Mouse (Mus musculus): ENCODE results near the gene Pla2g15. TPM values are rescaled to one million over a fixed set of nuclear protein-coding genes. Genes with fewer than 3 reads are reported as not detected.
A peak's percentile ranks its signal among the peaks of the same experiment; 100 is the strongest.

Gene Pla2g15
- 9.4 and 10.2 TPM in 2 replicates for polyA plus RNA-seq (2012; rRNA removed)

DNA sequence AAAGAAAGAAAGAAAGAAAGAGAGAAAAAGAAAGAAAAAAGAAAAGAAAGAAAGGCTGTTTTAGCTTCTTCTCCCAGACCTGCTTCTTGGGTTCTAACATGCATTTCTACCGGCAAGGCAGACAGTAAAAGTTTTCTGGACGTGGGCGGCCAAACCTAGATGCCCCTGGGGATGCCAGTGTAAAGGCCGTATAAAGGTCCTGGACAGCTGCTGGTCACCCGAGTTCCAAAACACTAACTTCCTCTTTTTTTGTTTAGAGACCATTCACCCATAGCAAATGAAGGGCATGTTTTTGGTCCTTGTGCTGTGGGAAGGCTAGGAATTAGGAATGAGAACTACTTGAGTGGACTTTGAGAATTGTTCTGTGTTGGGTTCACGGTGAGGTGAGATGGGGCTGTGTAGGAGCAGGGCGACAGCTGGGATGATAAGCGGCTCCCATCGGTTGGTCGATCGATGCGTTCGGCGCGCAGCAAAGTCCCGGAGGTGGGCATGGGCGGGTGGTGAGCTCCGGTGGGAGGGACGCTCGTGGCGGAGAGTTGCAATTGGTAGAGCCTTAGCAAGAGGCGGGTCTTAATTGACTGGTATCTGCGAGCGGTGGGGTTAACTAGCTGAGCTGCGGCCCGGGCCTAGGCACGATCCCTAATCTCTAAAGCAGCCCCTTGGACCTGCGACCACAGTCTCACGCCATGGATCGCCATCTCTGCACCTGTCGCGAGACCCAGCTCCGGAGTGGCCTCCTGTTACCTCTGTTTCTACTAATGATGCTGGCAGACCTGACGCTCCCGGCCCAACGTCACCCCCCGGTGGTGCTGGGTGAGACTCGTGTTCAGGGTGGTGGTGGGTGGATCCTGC lies at the start of gene Pla2g15:
Gene Pla2g15, plus strand, starts transcription at position 599 of the 852 bp plus-strand sequence.
- WGBS = under 1% methylated on average over 38 of the region's 38 CpGs
- Histone ChIP-seq H3K27ac (ENCODE audit: insufficient read depth, low read depth, low read length) (peak within 1 kb of the TSS; percentile 40), H3K36me3 (ENCODE audit: control insufficient read depth, insufficient read depth, low read length) (no peaks in the 10 kb centered on the region), H3K27me3 (replicated peaks; ENCODE audit: control insufficient read depth, insufficient read depth, low read length) (no peaks in the 10 kb centered on the region), H3K4me1 (ENCODE audit: control insufficient read depth, insufficient read depth, low read length) (peaks cover 3% of the 10 kb centered on the region; the same call in 1 of the 2 replicates), H3K4me3 (ENCODE audit: insufficient read depth, low read depth, low read length) (peak within 1 kb of the TSS; percentile 78)
- DNase-seq = peak; percentile 96
- TF ChIP-seq POLR2A (IDR thresholded peaks at IDR 0.05; ENCODE audit: low read depth, low read length) (peak; percentile 42), CTCF (conservative IDR thresholded peaks at IDR 0.05; ENCODE audit: insufficient read depth, insufficient read length, low read depth, low read length) (no peak)

DNA sequence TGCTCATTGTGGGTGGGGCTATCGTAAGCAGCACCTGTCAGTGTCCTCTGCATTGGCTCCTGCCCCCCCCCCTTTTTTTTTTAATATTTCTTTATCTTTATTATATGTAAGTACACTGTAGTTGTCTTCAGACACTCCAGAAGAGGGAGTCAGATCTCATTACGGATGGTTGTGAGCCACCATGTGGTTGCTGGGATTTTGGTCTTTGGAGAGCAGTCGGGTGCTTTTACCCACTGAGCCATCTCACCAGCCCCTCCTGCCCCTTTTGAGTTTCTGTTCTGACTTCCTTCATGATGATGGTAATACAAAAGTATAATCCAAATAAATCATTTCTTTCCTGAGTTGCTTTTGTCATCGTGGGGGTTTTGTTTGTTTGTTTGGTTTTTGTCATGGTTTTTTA lies 47.9 kb upstream of the Pla2g15 start:
- peaks cover 3% of the 10 kb centered on the region for H3K36me3 ChIP-seq (ENCODE audit: control insufficient read depth, insufficient read depth, low read length)
- H3K27me3 ChIP-seq (replicated peaks; ENCODE audit: control insufficient read depth, insufficient read depth, low read length) = no peaks in the 10 kb centered on the region
- WGBS = 88% methylated on average over 4 of the region's 4 CpGs
- no peak overlapping the region for H3K27ac ChIP-seq (ENCODE audit: insufficient read depth, low read depth, low read length)
- TF ChIP-seq CTCF (conservative IDR thresholded peaks at IDR 0.05; ENCODE audit: insufficient read depth, insufficient read length, low read depth, low read length) (no peak), POLR2A (IDR thresholded peaks at IDR 0.05; ENCODE audit: low read depth, low read length) (no peak)
- H3K4me1 ChIP-seq (ENCODE audit: control insufficient read depth, insufficient read depth, low read length) = no peaks in the 10 kb centered on the region
- H3K4me3 ChIP-seq (ENCODE audit: insufficient read depth, low read depth, low read length) = no peak overlapping the region
- no peak for DNase-seq

DNA sequence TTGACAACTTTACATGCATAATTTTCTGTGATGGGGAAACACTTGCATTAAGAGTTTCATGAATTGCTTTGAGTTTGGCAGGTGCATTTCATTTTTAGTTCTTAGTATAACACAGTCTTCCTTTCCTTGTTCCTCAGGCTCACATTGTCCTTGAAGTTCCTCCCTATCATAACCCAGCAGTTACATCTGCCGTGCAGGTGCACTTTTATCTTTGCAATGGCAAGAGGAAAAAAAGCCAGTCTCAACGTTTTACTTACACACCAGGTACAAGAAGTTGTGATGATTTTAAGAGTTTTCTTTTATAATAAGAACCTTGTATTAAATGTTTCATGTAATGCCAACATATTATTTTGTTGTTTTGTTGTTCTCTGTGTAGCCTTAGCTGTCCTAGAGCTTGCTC lies 46.3 kb upstream of the Pla2g15 start:
- DNase-seq = no peak
- Histone ChIP-seq H3K4me3 (ENCODE audit: insufficient read depth, low read depth, low read length) (no peak overlapping the region), H3K27ac (ENCODE audit: insufficient read depth, low read depth, low read length) (no peak overlapping the region), H3K36me3 (ENCODE audit: control insufficient read depth, insufficient read depth, low read length) (peaks cover 4% of the 10 kb centered on the region), H3K4me1 (ENCODE audit: control insufficient read depth, insufficient read depth, low read length) (no peaks in the 10 kb centered on the region), H3K27me3 (replicated peaks; ENCODE audit: control insufficient read depth, insufficient read depth, low read length) (no peaks in the 10 kb centered on the region)
- 85% methylated on average over 2 of the region's 2 CpGs for WGBS
- TF ChIP-seq POLR2A (IDR thresholded peaks at IDR 0.05; ENCODE audit: low read depth, low read length) = no peak
- TF ChIP-seq CTCF (conservative IDR thresholded peaks at IDR 0.05; ENCODE audit: insufficient read depth, insufficient read length, low read depth, low read length) = no peak

DNA sequence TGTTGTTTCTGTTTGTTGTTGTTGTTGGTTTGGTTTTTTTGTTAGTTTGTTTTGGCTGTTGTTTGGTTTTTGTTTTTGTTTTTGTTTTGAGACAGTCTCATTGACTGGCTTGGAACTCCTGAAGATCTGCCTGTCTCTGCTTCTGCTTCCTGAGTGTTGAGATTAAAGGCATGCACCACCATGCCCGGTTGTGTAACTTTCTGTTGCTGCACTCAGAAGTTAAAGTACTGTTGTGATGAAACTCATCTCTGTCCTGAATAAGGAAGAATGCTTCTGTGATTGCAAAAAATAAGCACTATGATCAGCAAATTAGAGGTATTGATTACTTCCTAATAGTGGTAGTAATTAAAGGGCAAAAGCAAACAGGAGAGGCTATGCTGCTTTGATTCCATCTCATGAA lies 44.0 kb upstream of the Pla2g15 start:
- Histone ChIP-seq H3K4me3 (ENCODE audit: insufficient read depth, low read depth, low read length) (no peak overlapping the region), H3K27me3 (replicated peaks; ENCODE audit: control insufficient read depth, insufficient read depth, low read length) (no peaks in the 10 kb centered on the region), H3K36me3 (ENCODE audit: control insufficient read depth, insufficient read depth, low read length) (peaks cover 3% of the 10 kb centered on the region), H3K27ac (ENCODE audit: insufficient read depth, low read depth, low read length) (no peak overlapping the region), H3K4me1 (ENCODE audit: control insufficient read depth, insufficient read depth, low read length) (no peaks in the 10 kb centered on the region)
- DNase-seq = no peak
- WGBS = 83% methylated on average over 1 of the region's 1 CpGs
- TF ChIP-seq POLR2A (IDR thresholded peaks at IDR 0.05; ENCODE audit: low read depth, low read length) = no peak
- TF ChIP-seq CTCF (conservative IDR thresholded peaks at IDR 0.05; ENCODE audit: insufficient read depth, insufficient read length, low read depth, low read length) = no peak

DNA sequence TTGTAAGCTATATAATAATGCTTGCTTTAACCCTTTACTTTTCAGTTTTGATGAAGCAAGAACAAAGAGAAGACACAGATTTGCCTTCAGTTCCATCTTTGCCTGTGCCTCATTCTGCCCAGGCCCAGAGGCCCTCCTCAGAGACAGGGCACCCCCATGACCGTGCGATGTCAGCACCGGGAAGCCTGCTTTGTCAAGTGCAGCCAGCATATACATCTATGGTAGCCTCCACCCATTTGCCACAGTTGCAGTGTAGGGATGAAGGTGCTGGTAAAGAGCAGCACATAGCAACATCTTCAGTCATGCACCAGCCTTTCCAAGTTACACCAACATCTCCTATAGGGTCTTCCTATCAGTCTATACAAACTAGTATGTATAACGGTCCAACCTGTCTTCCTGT lies 42.1 kb upstream of the Pla2g15 start:
- H3K27me3 ChIP-seq (replicated peaks; ENCODE audit: control insufficient read depth, insufficient read depth, low read length) = no peaks in the 10 kb centered on the region
- no peak overlapping the region for H3K4me3 ChIP-seq (ENCODE audit: insufficient read depth, low read depth, low read length)
- H3K36me3 ChIP-seq (ENCODE audit: control insufficient read depth, insufficient read depth, low read length) = peaks cover 3% of the 10 kb centered on the region
- 96% methylated on average over 4 of the region's 4 CpGs for WGBS
- no peaks in the 10 kb centered on the region for H3K4me1 ChIP-seq (ENCODE audit: control insufficient read depth, insufficient read depth, low read length)
- no peak overlapping the region for H3K27ac ChIP-seq (ENCODE audit: insufficient read depth, low read depth, low read length)
- DNase-seq = no peak
- no peak for TF ChIP-seq CTCF (conservative IDR thresholded peaks at IDR 0.05; ENCODE audit: insufficient read depth, insufficient read length, low read depth, low read length)
- no peak for TF ChIP-seq POLR2A (IDR thresholded peaks at IDR 0.05; ENCODE audit: low read depth, low read length)

DNA sequence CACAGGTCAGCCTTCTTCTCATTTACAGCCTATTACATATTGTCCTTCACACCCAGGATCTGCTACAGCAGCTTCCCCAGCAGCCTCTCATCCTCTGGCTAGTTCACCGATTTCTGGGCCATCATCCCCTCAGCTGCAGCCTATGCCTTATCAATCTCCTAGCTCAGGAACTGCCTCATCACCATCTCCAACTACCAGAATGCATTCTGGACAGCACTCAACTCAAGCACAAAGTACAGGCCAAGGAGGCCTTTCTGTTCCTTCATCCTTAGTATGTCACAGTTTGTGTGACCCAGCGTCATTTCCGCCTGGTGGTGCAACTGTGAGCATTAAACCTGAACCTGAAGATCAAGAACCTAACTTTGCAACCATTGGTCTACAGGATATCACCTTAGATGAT lies 41.5 kb upstream of the Pla2g15 start:
- H3K4me3 ChIP-seq (ENCODE audit: insufficient read depth, low read depth, low read length) = no peak overlapping the region
- no peak overlapping the region for H3K27ac ChIP-seq (ENCODE audit: insufficient read depth, low read depth, low read length)
- H3K4me1 ChIP-seq (ENCODE audit: control insufficient read depth, insufficient read depth, low read length) = no peaks in the 10 kb centered on the region
- H3K27me3 ChIP-seq (replicated peaks; ENCODE audit: control insufficient read depth, insufficient read depth, low read length) = no peaks in the 10 kb centered on the region
- WGBS = 97% methylated on average over 3 of the region's 3 CpGs
- H3K36me3 ChIP-seq (ENCODE audit: control insufficient read depth, insufficient read depth, low read length) = peaks cover 3% of the 10 kb centered on the region
- TF ChIP-seq POLR2A (IDR thresholded peaks at IDR 0.05; ENCODE audit: low read depth, low read length) (no peak), CTCF (conservative IDR thresholded peaks at IDR 0.05; ENCODE audit: insufficient read depth, insufficient read length, low read depth, low read length) (no peak)
- no peak for DNase-seq

DNA sequence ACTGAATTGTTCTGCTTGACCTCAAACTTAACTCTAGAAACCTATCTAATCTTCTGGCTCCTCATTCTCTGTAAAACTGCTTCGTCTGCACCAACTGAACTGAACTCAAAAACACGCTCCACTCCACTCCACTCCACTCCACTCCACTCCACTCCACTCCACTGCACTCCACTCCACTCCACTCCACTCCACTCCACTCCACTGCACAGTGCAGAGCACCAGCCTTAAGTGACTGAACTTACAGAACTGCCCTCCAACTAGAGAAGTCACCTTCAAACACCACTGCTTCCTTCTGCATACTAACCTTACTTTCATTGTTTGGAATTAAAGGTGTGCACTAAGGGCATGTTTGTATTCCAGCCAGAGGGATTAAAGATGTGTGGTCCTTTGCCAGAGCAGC lies 38.2 kb upstream of the Pla2g15 start:
- H3K27ac ChIP-seq (ENCODE audit: insufficient read depth, low read depth, low read length) = peak overlapping the region; percentile 56
- no peaks in the 10 kb centered on the region for H3K4me1 ChIP-seq (ENCODE audit: control insufficient read depth, insufficient read depth, low read length)
- WGBS = 25% methylated on average over 2 of the region's 2 CpGs
- TF ChIP-seq POLR2A (IDR thresholded peaks at IDR 0.05; ENCODE audit: low read depth, low read length) (no peak), CTCF (conservative IDR thresholded peaks at IDR 0.05; ENCODE audit: insufficient read depth, insufficient read length, low read depth, low read length) (no peak)
- peak; percentile 32 for DNase-seq
- no peaks in the 10 kb centered on the region for H3K27me3 ChIP-seq (replicated peaks; ENCODE audit: control insufficient read depth, insufficient read depth, low read length)
- peaks cover 3% of the 10 kb centered on the region for H3K36me3 ChIP-seq (ENCODE audit: control insufficient read depth, insufficient read depth, low read length)
- H3K4me3 ChIP-seq (ENCODE audit: insufficient read depth, low read depth, low read length) = no peak overlapping the region
